Mouse (Mus musculus) myocyte (in vitro differentiated cells): ENCODE data around the gene C2cd2l.

Source experiments
- CEBPB ChIP-seq: IDR thresholded peaks from 2 replicates; pipeline ENCODE4 v1.6.1; 2011; ENCODE audit warnings: mild to moderate bottlenecking, moderate library complexity; ENCODE audit not compliant: poor library complexity, insufficient read depth, severe bottlenecking
- E2F4 ChIP-seq: IDR thresholded peaks from one replicate; pipeline ENCODE4 v1.6.1; 2011; ENCODE audit warnings: mild to moderate bottlenecking, control low read depth, moderate library complexity; ENCODE audit not compliant: insufficient read depth
- MAX ChIP-seq: IDR thresholded peaks from one replicate; pipeline ENCODE4 v1.6.1; 2011; ENCODE audit warnings: low read depth, mild to moderate bottlenecking, control low read depth
- MYOD1 ChIP-seq, 3 experiments: IDR thresholded peaks; one replicate each; pipeline ENCODE4 v1.6.1; 2011; ENCODE audit warnings: control low read depth in 2 of 3, low read depth in 2 of 3, mild to moderate bottlenecking in 2 of 3, moderate library complexity in 1 of 3; ENCODE audit not compliant: insufficient read length in 2 of 3, control insufficient read depth in 1 of 3
- MYOG ChIP-seq, 3 experiments: IDR thresholded peaks; one replicate each; pipeline ENCODE4 v1.6.1; 2011; ENCODE audit warnings: control low read depth in 2 of 3, low read depth in 2 of 3, mild to moderate bottlenecking in 2 of 3; ENCODE audit not compliant: insufficient read length in 2 of 3, control insufficient read depth in 1 of 3, insufficient read depth in 1 of 3
- POLR2A ChIP-seq: IDR thresholded peaks from one replicate; pipeline ENCODE4 v1.6.1; 2011; ENCODE audit warnings: low read depth, mild to moderate bottlenecking, control low read depth, moderate library complexity; ENCODE audit not compliant: insufficient read length
- POLR2AphosphoS2 ChIP-seq: IDR thresholded peaks from one replicate; pipeline ENCODE4 v1.6.1; 2011; ENCODE audit warnings: low read depth, control low read depth; ENCODE audit not compliant: insufficient read length
- REST ChIP-seq: IDR thresholded peaks from one replicate; pipeline ENCODE4 v1.6.1; 2011; ENCODE audit warnings: mild to moderate bottlenecking, control low read depth, moderate library complexity; ENCODE audit not compliant: insufficient read depth, insufficient read length
- SRF ChIP-seq: IDR thresholded peaks from one replicate; pipeline ENCODE4 v1.6.1; 2011; ENCODE audit warnings: low read depth; ENCODE audit not compliant: control insufficient read depth, insufficient read length
- TCF12 ChIP-seq: IDR thresholded peaks from one replicate; pipeline ENCODE4 v1.6.1; 2011; ENCODE audit warnings: mild to moderate bottlenecking, control low read depth; ENCODE audit not compliant: poor library complexity, insufficient read depth, severe bottlenecking
- TCF3 ChIP-seq: IDR thresholded peaks from one replicate; pipeline ENCODE4 v1.6.1; 2011; ENCODE audit warnings: low read depth, control low read depth; ENCODE audit not compliant: insufficient read length
- USF1 ChIP-seq: IDR thresholded peaks from one replicate; pipeline ENCODE4 v1.6.1; 2011; ENCODE audit warnings: low read depth, mild to moderate bottlenecking, control low read depth, moderate library complexity

DNA sequence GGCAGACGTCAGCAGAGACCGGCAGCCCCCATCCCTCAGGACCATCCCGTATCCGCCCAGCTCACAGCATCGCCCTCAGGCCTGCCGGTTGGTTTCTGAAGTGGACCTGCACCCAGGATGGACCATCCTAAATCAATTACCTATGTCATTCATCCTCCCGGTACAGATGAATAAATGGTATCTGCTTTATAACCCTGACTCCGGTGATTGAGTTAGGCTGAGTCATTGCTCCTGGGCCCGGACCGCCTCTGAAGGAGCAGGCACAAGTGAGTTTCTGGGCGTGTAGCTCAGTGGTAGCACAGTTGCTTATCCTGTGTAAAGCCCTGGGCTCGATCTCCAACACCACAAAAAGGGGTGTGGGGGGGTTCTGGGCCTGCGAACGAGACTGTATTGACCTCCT is 58.7 kb downstream of the C2cd2l start:
- TF ChIP-seq POLR2A (no peak), SRF (no peak), MAX (no peak), POLR2AphosphoS2 (no peak), TCF12 (no peak), TCF3 (no peak), USF1 (no peak), E2F4 (no peak), MYOG (IDR thresholded peaks at IDR 0.05; ENCODE audit: control insufficient read depth in 1 of 3, insufficient read depth in 1 of 3, insufficient read length in 2 of 3, low read depth in 2 of 3) (no peak), CEBPB (no peak), REST (no peak), MYOD1 (IDR thresholded peaks at IDR 0.05; ENCODE audit: control insufficient read depth in 1 of 3, insufficient read length in 2 of 3, low read depth in 2 of 3) (no peak)
